ENCODE assay signal across 11 mouse cellular contexts in genomic region chr5:143520415-143520814, GRCm38 (mm10). TPM values are rescaled to one million over a fixed set of nuclear protein-coding genes. Genes with fewer than 3 reads are reported as not detected.
A peak's percentile ranks its signal among the peaks of the same experiment; 100 is the strongest.
DNase-seq lines count a peak whose midpoint lies in the region; ATAC-seq lines count a peak whose summit lies in the region.
"Had no signal": no experiment of that assay in that cellular context is flagged by ENCODE, and none has a peak within 500 bp of the region (broad histone marks: within the 10 kb centered on the region; RNA-seq: fewer than 3 reads in every experiment).

No protein-coding gene starts in this region.

- no peaks in the 10 kb centered on the region for H3K27me3 ChIP-seq in heart, embryonic 10.5 days (ENCODE audit: insufficient read depth, poor library complexity, severe bottlenecking)
- no peaks in the 10 kb centered on the region for H3K27me3 ChIP-seq in liver, embryonic 16.5 days (ENCODE audit: control insufficient read depth, insufficient read depth, low read depth, low read length)

- H3K9ac ChIP-seq in liver, embryonic 16.5 days (ENCODE audit: low read depth, low read length), result peak overlapping the region; percentile 10; the same call in 1 of the 2 replicates

- H3K4me3 ChIP-seq in heart, embryonic 10.5 days, result no peak overlapping the region
- H3K4me3 ChIP-seq in liver, embryonic 16.5 days (ENCODE audit: low read depth, low read length), result no peak overlapping the region
- H3K4me3 ChIP-seq: embryonic facial prominence, embryonic 10.5 days; myocyte had no signal

- WGBS in heart, embryonic 10.5 days, result 67% methylated on average over 2 of the region's 2 CpGs
- 27% methylated on average over 2 of the region's 2 CpGs for WGBS in liver, embryonic 16.5 days (ENCODE audit: insufficient replicate concordance)

- no peaks in the 10 kb centered on the region for H3K9me3 ChIP-seq in heart, embryonic 10.5 days
- no peaks in the 10 kb centered on the region for H3K9me3 ChIP-seq in liver, embryonic 16.5 days (replicated peaks; ENCODE audit: control insufficient read depth, low read length)
- H3K9me3 ChIP-seq: embryonic facial prominence, embryonic 10.5 days had no signal

- H3K4me2 ChIP-seq in liver, embryonic 16.5 days (ENCODE audit: low read depth, low read length), result no peak overlapping the region

- peaks cover 51% of the 10 kb centered on the region for H3K4me1 ChIP-seq in heart, embryonic 10.5 days
- peaks cover 53% of the 10 kb centered on the region for H3K4me1 ChIP-seq in liver, embryonic 16.5 days (ENCODE audit: control insufficient read depth, low read depth, low read length)

- peaks cover 22% of the 10 kb centered on the region for H3K36me3 ChIP-seq in heart, embryonic 10.5 days
- H3K36me3 ChIP-seq in liver, embryonic 16.5 days (ENCODE audit: control insufficient read depth, insufficient read depth), result peaks cover 23% of the 10 kb centered on the region

- DNase-seq in heart, adult 8-10 months (ENCODE audit: low spot score), result peak; percentile 46
- DNase-seq in heart, embryonic 10.5 days (ENCODE audit: low spot score), result no peak
- DNase-seq in CD4-positive, CD25-positive, alpha-beta regulatory T cell, adult 2 months (ENCODE audit: low read depth, low spot score), result peak; percentile 28
- peak; percentile 60 for DNase-seq in induced T-regulatory cell, adult 2 months (ENCODE audit: low read depth)
- DNase-seq in cerebellum, postnatal 10 days, result no peak
- DNase-seq in ovary, postnatal 36 days (ENCODE audit: low spot score), result no peak
- no peak for DNase-seq in urinary bladder, adult 18-20 months (ENCODE audit: low spot score in 2 of 2)

- no peak overlapping the region for H3K27ac ChIP-seq in heart, embryonic 10.5 days
- no peak overlapping the region for H3K27ac ChIP-seq in liver, embryonic 16.5 days (ENCODE audit: low read length)
- H3K27ac ChIP-seq: embryonic facial prominence, embryonic 10.5 days had no signal

- ATAC-seq in liver, embryonic 16.5 days (ENCODE audit: low read depth), result no peak
- ATAC-seq: forebrain, embryonic 14.5 days had no signal

RNA-seq across cellular contexts. Expression of gene Rac1, which starts 7.4 kb away (rescaled TPM):
- 100 to 1,000 TPM; 207 to 235 (median 219) TPM for total RNA-seq in heart, adult 8-10 months (2022)
- polyA plus RNA-seq in heart, embryonic 10.5 days (2016; fragmentation: Nextera tagmentation; extraction: Ambion mirVana), result 369 and 431 TPM in 2 replicates
- 104 and 135 TPM in 2 replicates for polyA plus RNA-seq in liver, embryonic 16.5 days (2015; fragmentation: Nextera tagmentation; extraction: Ambion mirVana)

RNA-seq across cellular contexts. Expression of gene Daglb, which starts 56.0 kb away (rescaled TPM):
- 1 to 10 TPM; 8.1 to 9.3 (median 8.8) TPM for total RNA-seq in heart, adult 8-10 months (2022)
- 11.9 and 13.9 TPM in 2 replicates for polyA plus RNA-seq in heart, embryonic 10.5 days (2016; fragmentation: Nextera tagmentation; extraction: Ambion mirVana)
- polyA plus RNA-seq in liver, embryonic 16.5 days (2015; fragmentation: Nextera tagmentation; extraction: Ambion mirVana), result 7.3 and 7.7 TPM in 2 replicates

Comparison
In these comparisons a context has a peak if more than half of its experiments do, and no peak if none do; other contexts are left out.
1. DNase-seq: peak in heart, adult 8-10 months (single experiment), CD4-positive, CD25-positive, alpha-beta regulatory T cell, adult 2 months (single experiment) and induced T-regulatory cell, adult 2 months (single experiment); none in heart, embryonic 10.5 days (single experiment), cerebellum, postnatal 10 days (0 of 2), ovary, postnatal 36 days (single experiment) and urinary bladder, adult 18-20 months (0 of 2).